ENCODE assay signal across 25 mouse cellular contexts in the genomic region with DNA sequence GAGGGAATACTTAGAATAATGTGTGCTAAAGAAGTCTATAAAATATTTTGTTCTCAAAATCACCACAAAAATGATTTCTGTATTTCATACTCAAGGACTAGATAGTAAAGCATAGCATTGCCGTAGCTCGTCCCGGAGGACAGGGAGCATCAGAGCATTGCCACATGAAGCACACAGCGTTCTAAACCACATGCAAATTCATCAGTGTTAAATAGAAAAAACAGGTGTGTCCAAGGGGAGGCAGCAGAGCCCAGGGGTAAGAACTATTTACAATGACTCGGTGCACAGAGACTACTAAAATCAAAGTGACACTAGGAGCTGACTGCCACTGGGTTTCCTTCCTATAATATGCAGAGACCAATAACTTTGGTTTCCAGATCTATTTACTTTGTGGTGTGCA. TPM values are rescaled to one million over a fixed set of nuclear protein-coding genes. Genes with fewer than 3 reads are reported as not detected.
A peak's percentile ranks its signal among the peaks of the same experiment; 100 is the strongest.
DNase-seq lines count a peak whose midpoint lies in the region; TF ChIP-seq lines count a peak whose summit lies in the region.
"Had no signal": no experiment of that assay in that cellular context is flagged by ENCODE, and none has a peak within 500 bp of the region (broad histone marks: within the 10 kb centered on the region; RNA-seq: fewer than 3 reads in every experiment).

No protein-coding gene starts in this region.

- WGBS in spleen, adult 2 months: 42% methylated on average over 5 of the region's 5 CpGs

- H3K9me3 ChIP-seq in CH12.LX (replicated peaks; ENCODE audit: low read length): no peaks in the 10 kb centered on the region
- H3K9me3 ChIP-seq: embryonic facial prominence, embryonic 12.5 days; embryonic facial prominence, embryonic 15.5 days; heart, embryonic 12.5 days; heart, embryonic 15.5 days; hindbrain, embryonic 10.5 days; hindbrain, embryonic 13.5 days had no signal

- peak overlapping the region; percentile 33; the same call in 1 of the 2 replicates for H3K27ac ChIP-seq in spleen, adult 2 months (ENCODE audit: insufficient read depth, low read length)
- H3K27ac ChIP-seq in CH12.LX (ENCODE audit: insufficient read depth, low read depth): no peak overlapping the region
- no peak overlapping the region for H3K27ac ChIP-seq in gastrocnemius, adult 2 months
- H3K27ac ChIP-seq: embryonic facial prominence, embryonic 12.5 days; embryonic facial prominence, embryonic 15.5 days; heart, embryonic 15.5 days; hindbrain, embryonic 10.5 days; hindbrain, embryonic 13.5 days had no signal

- intact Hi-C loops in gastrocnemius, adult 2 months (cut with DNase I): no loop called here

- H3K79me2 ChIP-seq in CH12.LX (replicated peaks; ENCODE audit: control insufficient read depth, extremely low read depth, insufficient read depth, poor library complexity, severe bottlenecking): no peaks in the 10 kb centered on the region; the same call in 1 of the 2 replicates

- H3K4me1 ChIP-seq in spleen, adult 2 months (ENCODE audit: control insufficient read depth, insufficient read depth, insufficient read length): no peaks in the 10 kb centered on the region; the same call in none of the 2 replicates
- peaks cover 4 to 77% of the 10 kb centered on the region in 2 experiments; a peak in 3 of 4 replicates for H3K4me1 ChIP-seq in CH12.LX (ENCODE audit: control insufficient read depth in 1 of 2, insufficient read depth in 2 of 2)
- H3K4me1 ChIP-seq: embryonic facial prominence, embryonic 12.5 days; embryonic facial prominence, embryonic 15.5 days; heart, embryonic 12.5 days; heart, embryonic 15.5 days; hindbrain, embryonic 10.5 days; hindbrain, embryonic 13.5 days had no signal

- no peaks in the 10 kb centered on the region for H3K36me3 ChIP-seq in spleen, adult 2 months (ENCODE audit: control insufficient read depth, insufficient read depth, low read length)
- H3K36me3 ChIP-seq in CH12.LX (replicated peaks in 1 of 2; ENCODE audit: control insufficient read depth in 1 of 2, insufficient read depth in 1 of 2, low read length in 1 of 2): peaks cover 0 to 6% of the 10 kb centered on the region in 2 experiments
- H3K36me3 ChIP-seq in splenic B cell, adult 2 months (ENCODE audit: control insufficient read depth, insufficient read depth, low read length, poor library complexity, severe bottlenecking): no peaks in the 10 kb centered on the region
- H3K36me3 ChIP-seq: embryonic facial prominence, embryonic 12.5 days; embryonic facial prominence, embryonic 15.5 days; heart, embryonic 15.5 days; hindbrain, embryonic 13.5 days had no signal

- dilution Hi-C loops in CH12.LX (cut with MboI; ENCODE audit: extremely low pct_ligation_motif_present, extremely low pct_unique_long_range_greater_than_20kb, low sequenced_read_pairs): no loop called here

- H3K27me3 ChIP-seq in spleen, adult 2 months (ENCODE audit: control insufficient read depth, insufficient read depth, low read length): no peaks in the 10 kb centered on the region
- H3K27me3 ChIP-seq in CH12.LX (replicated peaks): no peaks in the 10 kb centered on the region
- H3K27me3 ChIP-seq in splenic B cell, adult 2 months (ENCODE audit: control insufficient read depth, insufficient read depth, low read length, poor library complexity, severe bottlenecking): no peaks in the 10 kb centered on the region
- H3K27me3 ChIP-seq: embryonic facial prominence, embryonic 12.5 days; embryonic facial prominence, embryonic 15.5 days; heart, embryonic 12.5 days; heart, embryonic 15.5 days; hindbrain, embryonic 13.5 days had no signal

- DNase-seq in lung, postnatal 25 days (ENCODE audit: low spot score): peak; percentile 38
- no peak for DNase-seq in lung, postnatal 10 days
- peak; percentile 25 to 62 for DNase-seq in spleen, adult 2 months (ENCODE audit: low read depth in 1 of 2, low spot score in 2 of 2)
- DNase-seq in spleen, postnatal 4 days (ENCODE audit: low spot score in 2 of 2): no peak
- DNase-seq in CH12.LX (ENCODE audit: extremely low read depth): peak; percentile 87
- peak; percentile 74 for DNase-seq in splenic B cell, adult 2 months (ENCODE audit: low read depth, low spot score)
- no peak for DNase-seq in gastrocnemius, adult 2 months
- DNase-seq in left cerebral cortex, adult 9 months (ENCODE audit: low spot score in 2 of 2): no peak
- DNase-seq: adrenal gland, adult 8-10 months; adrenal gland, postnatal 25 days; cerebellum, adult 11-12 months; cerebellum, adult 8-10 months; cerebellum, postnatal 10 days; cerebellum, postnatal 36 days; forebrain, postnatal 0 days; gastrocnemius, postnatal 25 days; heart, adult 18-20 months; heart, postnatal 10 days; heart, postnatal 36 days had no signal

- H3K9ac ChIP-seq in CH12.LX (ENCODE audit: insufficient read depth, low read depth): peak overlapping the region; percentile 26; the same call in 1 of the 2 replicates
- H3K9ac ChIP-seq: embryonic facial prominence, embryonic 12.5 days; embryonic facial prominence, embryonic 15.5 days; forebrain, postnatal 0 days; heart, embryonic 12.5 days; heart, embryonic 15.5 days; hindbrain, embryonic 13.5 days had no signal

- H3K4me3 ChIP-seq in spleen, adult 2 months (ENCODE audit: extremely low read depth, insufficient read depth, insufficient read length): no peak overlapping the region
- no peak overlapping the region for H3K4me3 ChIP-seq in CH12.LX (replicated peaks in 1 of 3; ENCODE audit: low read depth in 2 of 3, low read length in 2 of 3, poor library complexity in 1 of 3)
- H3K4me3 ChIP-seq in gastrocnemius, adult 2 months: no peak overlapping the region
- H3K4me3 ChIP-seq: embryonic facial prominence, embryonic 12.5 days; embryonic facial prominence, embryonic 15.5 days; heart, embryonic 12.5 days; heart, embryonic 15.5 days; hindbrain, embryonic 10.5 days; hindbrain, embryonic 13.5 days had no signal

- no peak for TF ChIP-seq CTCF in spleen, adult 2 months (IDR thresholded peaks at IDR 0.05; ENCODE audit: extremely low read depth, insufficient read depth, insufficient read length, insufficient replicate concordance)
- TF ChIP-seq CTCF in CH12.LX (conservative IDR thresholded peaks at IDR 0.05 in 1 of 2, IDR thresholded peaks at IDR 0.05 in 1 of 2; ENCODE audit: low read depth in 2 of 2, low read length in 2 of 2): peak in 1 of 2 experiments; percentile 51; a peak in 2 of 4 replicates
- TF ChIP-seq CTCF in gastrocnemius, adult 2 months (IDR thresholded peaks at IDR 0.05): no peak

- no peak overlapping the region; the same call in 1 of the 2 replicates for H3K4me2 ChIP-seq in CH12.LX (ENCODE audit: insufficient read depth, low read depth, poor library complexity, severe bottlenecking)
- H3K4me2 ChIP-seq: embryonic facial prominence, embryonic 12.5 days; embryonic facial prominence, embryonic 15.5 days; heart, embryonic 12.5 days; heart, embryonic 15.5 days; hindbrain, embryonic 13.5 days had no signal

- in situ Hi-C loops in CH12.LX (cut with MboI; ENCODE audit: low pct_ligation_motif_present, low pct_unique_long_range_greater_than_20kb, low sequenced_read_pairs): loop anchor here (25.0 kb wide), 1 partner anchor 535 kb away; no protein-coding TSS in a partner anchor

- TF ChIP-seq EP300 in CH12.LX (IDR thresholded peaks at IDR 0.05; ENCODE audit: low read length): peak; percentile 51

- no peak for TF ChIP-seq POLR2A in spleen, adult 2 months (IDR thresholded peaks at IDR 0.05; ENCODE audit: low read depth, low read length)
- TF ChIP-seq POLR2A in CH12.LX (IDR thresholded peaks at IDR 0.05; ENCODE audit: low read depth, low read length): no peak

- peak; percentile 45 for TF ChIP-seq RAD21 in CH12.LX (IDR thresholded peaks at IDR 0.05; ENCODE audit: low read depth, low read length)

TF ChIP-seq in CH12.LX, 34 proteins besides CTCF, POLR2A, EP300 and RAD21 (continues in another document):
- TF ChIP-seq POLR2AphosphoS2 (IDR thresholded peaks at IDR 0.05; ENCODE audit: low read depth, low read length): no peak
- TF ChIP-seq UBTF (IDR thresholded peaks at IDR 0.05; ENCODE audit: low read depth, low read length): no peak
- TF ChIP-seq BHLHE40 (IDR thresholded peaks at IDR 0.05; ENCODE audit: low read depth, low read length): peak; percentile 71
- TF ChIP-seq NRF1 (IDR thresholded peaks at IDR 0.05; ENCODE audit: low read depth, low read length): no peak
- TF ChIP-seq MAFK (IDR thresholded peaks at IDR 0.05; ENCODE audit: insufficient replicate concordance, low read length): no peak
- TF ChIP-seq IRF4 (IDR thresholded peaks at IDR 0.05; ENCODE audit: low read depth, low read length): peak; percentile 47; the same call in 1 of the 2 replicates
- peak; percentile 55; the same call in 1 of the 2 replicates for TF ChIP-seq SIN3A (IDR thresholded peaks at IDR 0.05; ENCODE audit: low read length)
- 0 out of 2 replicates have a peak, but pooled peaks have one; percentile 15 for TF ChIP-seq JUND (conservative IDR thresholded peaks at IDR 0.05; ENCODE audit: low read depth, low read length)
- TF ChIP-seq ZMIZ1 (IDR thresholded peaks at IDR 0.05; ENCODE audit: low read depth, low read length): no peak
- TF ChIP-seq HCFC1 (IDR thresholded peaks at IDR 0.05; ENCODE audit: low read depth, low read length): no peak
- TF ChIP-seq TCF12 (IDR thresholded peaks at IDR 0.05; ENCODE audit: low read depth, low read length): peak; percentile 44; the same call in 1 of the 2 replicates
- no peak for TF ChIP-seq CHD1 (IDR thresholded peaks at IDR 0.05; ENCODE audit: low read depth, low read length)
- TF ChIP-seq KAT2A (IDR thresholded peaks at IDR 0.05; ENCODE audit: insufficient replicate concordance, low read length): no peak
- TF ChIP-seq ELF1 (IDR thresholded peaks at IDR 0.05; ENCODE audit: low read depth, low read length): no peak
- TF ChIP-seq MYC (IDR thresholded peaks at IDR 0.05; ENCODE audit: low read depth, low read length): peak; percentile 58; the same call in 1 of the 2 replicates
- peak; percentile 67 for TF ChIP-seq ZNF384 (IDR thresholded peaks at IDR 0.05; ENCODE audit: low read depth, low read length)
- TF ChIP-seq ZC3H11A (IDR thresholded peaks at IDR 0.05; ENCODE audit: low read depth, low read length): no peak
- no peak for TF ChIP-seq CHD2 (IDR thresholded peaks at IDR 0.05; ENCODE audit: low read length)
- peak; percentile 33; the same call in 1 of the 2 replicates for TF ChIP-seq MXI1 (IDR thresholded peaks at IDR 0.05; ENCODE audit: low read depth, low read length)
- TF ChIP-seq PAX5 (IDR thresholded peaks at IDR 0.05; ENCODE audit: low read length): no peak
- TF ChIP-seq MEF2A (IDR thresholded peaks at IDR 0.05; ENCODE audit: borderline replicate concordance, low read depth, low read length): no peak
- TF ChIP-seq E2F4 (IDR thresholded peaks at IDR 0.05; ENCODE audit: insufficient replicate concordance, low read depth, low read length): no peak
- TF ChIP-seq MAZ (IDR thresholded peaks at IDR 0.05; ENCODE audit: low read depth, low read length): no peak

RNA-seq across cellular contexts. Expression of gene Slmap, which starts 57.0 kb away (rescaled TPM):
- polyA plus RNA-seq in spleen, adult 2 months (2012; rRNA removed): 9.3 and 14.8 TPM in 2 replicates
- total RNA-seq in CH12.LX (2012; rRNA removed): 17.2 and 19.0 TPM in 2 replicates
- 51.0 and 54.2 TPM in 2 replicates for total RNA-seq in CH12.LX (2014; rRNA removed)
- polyA plus RNA-seq in CH12.LX (2012; ENCODE audit: insufficient read length, low read depth): 61.0 and 64.0 TPM in 2 replicates
- total RNA-seq in gastrocnemius, adult 2 months (2021): 100 to 1,000 TPM in 1 of 2 experiments, 10 to 100 TPM in 1; 65.4 to 115 TPM

Comparison
In these comparisons a context has a peak if more than half of its experiments do, and no peak if none do; other contexts are left out.
1. DNase-seq: peak in lung, postnatal 25 days (single experiment), spleen, adult 2 months (2 of 2), CH12.LX (single experiment) and splenic B cell, adult 2 months (single experiment); none in lung, postnatal 10 days (single experiment), spleen, postnatal 4 days (0 of 2), gastrocnemius, adult 2 months (single experiment) and left cerebral cortex, adult 9 months (0 of 2).